Mouse (Mus musculus): ENCODE results near the gene Swsap1. TPM values are rescaled to one million over a fixed set of nuclear protein-coding genes. Genes with fewer than 3 reads are reported as not detected.

Swsap1 gene
- 4.9 and 6.1 TPM in 2 replicates for polyA plus RNA-seq (2012; rRNA removed)

GRCm38 (mm10) chr9:21955570-21956281, at the start of gene Swsap1:
Swsap1 (plus strand) TSS chr9:21955755.

GRCm38 (mm10) chr9:21918035-21918592, 37.4 kb upstream of the Swsap1 start, which contains the start of gene Rab3d:
Rab3d (minus strand) TSS chr9:21918192.

GRCm38 (mm10) chr9:21927208-21927753, 28.3 kb upstream of the Swsap1 start, which contains the start of the genes Ccdc159 and Tmem205:
Ccdc159 (plus strand) TSS chr9:21927471.
Tmem205 (minus strand) TSS chr9:21927556.

GRCm38 (mm10) chr9:21936692-21937570, 18.6 kb upstream of the Swsap1 start, which contains the start of gene Plppr2:
Plppr2 (plus strand) TSS chr9:21937033.

GRCm38 (mm10) chr9:21963417-21963816, 7.9 kb downstream of the Swsap1 start, which contains the start of gene Epor:
Epor (minus strand) TSS chr9:21963506.

GRCm38 (mm10) chr9:21989230-21990110, 33.9 kb downstream of the Swsap1 start, which contains the start of gene Rgl3:
Rgl3 (minus strand) TSS chr9:21989446.

GRCm38 (mm10) chr9:22002194-22003162, 46.9 kb downstream of the Swsap1 start, which contains the start of the genes Ccdc151 and Prkcsh:
Ccdc151 (minus strand) TSS chr9:22002634.
Prkcsh (plus strand) TSS chr9:22002806.

Other genes starting within 250 kb of the Swsap1 start
- 30.2 and 35.2 TPM in 2 replicates for gene Ldlr, start 232.3 kb upstream of the Swsap1 start, polyA plus RNA-seq (2012; rRNA removed)
- 3.7 and 4.8 TPM in 2 replicates for gene Spc24, start 195.5 kb upstream of the Swsap1 start, polyA plus RNA-seq (2012; rRNA removed)
- 25.1 and 27.5 TPM in 2 replicates for gene Kank2, start 157.0 kb upstream of the Swsap1 start, polyA plus RNA-seq (2012; rRNA removed)
- 3.4 and 4.1 TPM in 2 replicates for gene Angptl8, start 120.2 kb upstream of the Swsap1 start, polyA plus RNA-seq (2012; rRNA removed)
- gene Dock6, start 103.1 kb upstream of the Swsap1 start, polyA plus RNA-seq (2012; rRNA removed) = 34.1 and 43.0 TPM in 2 replicates
- 153 and 157 TPM in 2 replicates for gene Rab3d, start 37.6 kb upstream of the Swsap1 start, polyA plus RNA-seq (2012; rRNA removed)
- 1.5 and 1.9 TPM in 2 replicates for gene Ccdc159, start 28.3 kb upstream of the Swsap1 start, polyA plus RNA-seq (2012; rRNA removed)
- gene Tmem205, start 28.2 kb upstream of the Swsap1 start, polyA plus RNA-seq (2012; rRNA removed) = 106 and 127 TPM in 2 replicates
- gene Plppr2, start 18.7 kb upstream of the Swsap1 start, polyA plus RNA-seq (2012; rRNA removed) = 9.0 and 10.0 TPM in 2 replicates
- 1.6 and 2.4 TPM in 2 replicates for gene Epor, start 7.8 kb downstream of the Swsap1 start, polyA plus RNA-seq (2012; rRNA removed)
- gene Rgl3, start 33.7 kb downstream of the Swsap1 start, polyA plus RNA-seq (2012; rRNA removed) = 27.3 and 31.9 TPM in 2 replicates
- gene Ccdc151, start 46.9 kb downstream of the Swsap1 start, polyA plus RNA-seq (2012; rRNA removed) = not detected in 2 replicates
- gene Prkcsh, start 47.1 kb downstream of the Swsap1 start, polyA plus RNA-seq (2012; rRNA removed) = 51.0 and 53.4 TPM in 2 replicates
- gene Elavl3, start 96.3 kb downstream of the Swsap1 start, polyA plus RNA-seq (2012; rRNA removed) = 0.21 and 0.30 TPM in 2 replicates
- gene Gm49318, start 115.5 kb downstream of the Swsap1 start, polyA plus RNA-seq (2012; rRNA removed) = not detected in 2 replicates
- 7.2 and 7.4 TPM in 2 replicates for gene Zfp653, start 115.6 kb downstream of the Swsap1 start, polyA plus RNA-seq (2012; rRNA removed)
- gene Ecsit, start 129.7 kb downstream of the Swsap1 start, polyA plus RNA-seq (2012; rRNA removed) = 28.0 and 28.9 TPM in 2 replicates
- gene Cnn1, start 143.5 kb downstream of the Swsap1 start, polyA plus RNA-seq (2012; rRNA removed) = 574 and 943 TPM in 2 replicates
- gene Elof1, start 161.4 kb downstream of the Swsap1 start, polyA plus RNA-seq (2012; rRNA removed) = 106 and 132 TPM in 2 replicates
- gene Acp5, start 180.0 kb downstream of the Swsap1 start, polyA plus RNA-seq (2012; rRNA removed) = 54.2 and 73.9 TPM in 2 replicates
- 42.9 and 45.4 TPM in 2 replicates for gene Pigyl, start 201.1 kb downstream of the Swsap1 start, polyA plus RNA-seq (2012; rRNA removed)
- not detected in 2 replicates for gene Zfp872, start 232.3 kb downstream of the Swsap1 start, polyA plus RNA-seq (2012; rRNA removed)